In genomic region chr11:120316690-120317254, GRCm38 (mm10) we compare ENCODE assay signal across 8 mouse cellular contexts. TPM values are rescaled to one million over a fixed set of nuclear protein-coding genes. Genes with fewer than 3 reads are reported as not detected.
A peak's percentile ranks its signal among the peaks of the same experiment; 100 is the strongest.
DNase-seq lines count a peak whose midpoint lies in the region; ATAC-seq and TF ChIP-seq lines count a peak whose summit lies in the region.

No protein-coding gene starts in this region.

- no peak for TF ChIP-seq EP300 in heart, adult 2 months (IDR thresholded peaks at IDR 0.05; ENCODE audit: insufficient read depth, low read depth, low read length)
- no peak for TF ChIP-seq EP300 in liver, embryonic 14.5 days (IDR thresholded peaks at IDR 0.05; ENCODE audit: low read depth)

- H3K27me3 ChIP-seq in heart, adult 2 months (ENCODE audit: control insufficient read depth, insufficient read depth, low read length), result no peaks in the 10 kb centered on the region
- H3K27me3 ChIP-seq in embryonic facial prominence, embryonic 14.5 days (replicated peaks; ENCODE audit: control insufficient read depth, insufficient read depth, low read length), result no peaks in the 10 kb centered on the region
- H3K27me3 ChIP-seq in liver, embryonic 14.5 days (ENCODE audit: control insufficient read depth, insufficient read depth, low read length), result no peaks in the 10 kb centered on the region

- intact Hi-C loops in heart, adult 2 months (cut with DNase I), result no loop called here
- intact Hi-C loops in heart, postnatal 25 days (cut with DNase I), result no loop called here

- H3K79me2 ChIP-seq in heart, adult 2 months (replicated peaks; ENCODE audit: control insufficient read depth, insufficient read depth, low read length), result no peaks in the 10 kb centered on the region

- H3K9ac ChIP-seq in heart, adult 2 months (ENCODE audit: low read depth, low read length), result peak overlapping the region; percentile 72
- peak overlapping the region; percentile 76 for H3K9ac ChIP-seq in embryonic facial prominence, embryonic 14.5 days (ENCODE audit: low read depth, low read length)
- peak overlapping the region; percentile 82 for H3K9ac ChIP-seq in liver, embryonic 14.5 days (replicated peaks)

- no peak for TF ChIP-seq POLR2A in heart, adult 2 months (IDR thresholded peaks at IDR 0.05; ENCODE audit: insufficient read depth, low read depth, low read length)

- H3K36me3 ChIP-seq in heart, adult 2 months (ENCODE audit: control insufficient read depth, insufficient read depth, low read length), result no peaks in the 10 kb centered on the region
- no peaks in the 10 kb centered on the region for H3K36me3 ChIP-seq in embryonic facial prominence, embryonic 14.5 days (ENCODE audit: control insufficient read depth, insufficient read depth, low read length)
- H3K36me3 ChIP-seq in liver, embryonic 14.5 days (replicated peaks; ENCODE audit: control insufficient read depth, insufficient read depth, low read depth), result no peaks in the 10 kb centered on the region

- H3K27ac ChIP-seq in heart, adult 2 months, result peak overlapping the region; percentile 82
- H3K27ac ChIP-seq in embryonic facial prominence, embryonic 14.5 days (replicated peaks; ENCODE audit: low read depth, low read length), result peak overlapping the region; percentile 96
- peak overlapping the region; percentile 90 for H3K27ac ChIP-seq in liver, embryonic 14.5 days

- H3K4me1 ChIP-seq in heart, adult 2 months (ENCODE audit: control insufficient read depth, insufficient read depth, low read length), result peaks cover 1% of the 10 kb centered on the region; the same call in 1 of the 2 replicates
- peaks cover 12% of the 10 kb centered on the region for H3K4me1 ChIP-seq in embryonic facial prominence, embryonic 14.5 days (ENCODE audit: control insufficient read depth, insufficient read depth, low read length)
- H3K4me1 ChIP-seq in liver, embryonic 14.5 days (replicated peaks; ENCODE audit: control insufficient read depth in 2 of 2, insufficient read depth in 2 of 2, low read length in 1 of 2), result peaks cover 14 to 16% of the 10 kb centered on the region in 2 experiments

- WGBS in heart, adult 2 months, result 6% methylated on average over 13 of the region's 13 CpGs
- 26% methylated on average over 13 of the region's 13 CpGs for WGBS in embryonic facial prominence, embryonic 14.5 days
- WGBS in liver, embryonic 14.5 days (ENCODE audit: insufficient replicate concordance), result 16% methylated on average over 13 of the region's 13 CpGs

- no peak for ATAC-seq in embryonic facial prominence, embryonic 14.5 days (ENCODE audit: low read depth)
- peak; percentile 59 for ATAC-seq in liver, embryonic 14.5 days (ENCODE audit: insufficient read depth)

- DNase-seq in heart, adult 2 months, result peak; percentile 39 to 43
- no peak for DNase-seq in heart, postnatal 25 days (ENCODE audit: low spot score)
- no peak for DNase-seq in embryonic facial prominence, embryonic 14.5 days (ENCODE audit: low spot score)
- peak; percentile 55 for DNase-seq in induced T-regulatory cell, adult 2 months (ENCODE audit: low read depth)
- DNase-seq in liver, embryonic 14.5 days (ENCODE audit: low read depth in 3 of 3, low spot score in 3 of 3), result no peak
- peak; percentile 44 for DNase-seq in neural tube, embryonic 10.5 days (ENCODE audit: extremely low spot score, low spot score)
- DNase-seq in adrenal gland, postnatal 14 days, result no peak
- DNase-seq in B cell, adult 2 months, result no peak

- peak overlapping the region; percentile 73 for H3K4me3 ChIP-seq in heart, adult 2 months
- H3K4me3 ChIP-seq in embryonic facial prominence, embryonic 14.5 days (ENCODE audit: low read depth, low read length), result peak overlapping the region; percentile 53
- H3K4me3 ChIP-seq in liver, embryonic 14.5 days (ENCODE audit: insufficient read depth in 1 of 2, low read depth in 2 of 2, low read length in 2 of 2), result peak overlapping the region; percentile 66 to 71

- peak overlapping the region; percentile 93 for H3K4me2 ChIP-seq in embryonic facial prominence, embryonic 14.5 days (ENCODE audit: low read depth, low read length)
- H3K4me2 ChIP-seq in liver, embryonic 14.5 days (ENCODE audit: low read depth), result peak overlapping the region; percentile 99

- H3K9me3 ChIP-seq in embryonic facial prominence, embryonic 14.5 days (ENCODE audit: control insufficient read depth, low read length), result no peaks in the 10 kb centered on the region
- H3K9me3 ChIP-seq in liver, embryonic 14.5 days (ENCODE audit: control insufficient read depth, low read length), result no peaks in the 10 kb centered on the region

- TF ChIP-seq CTCF in heart, adult 2 months (IDR thresholded peaks at IDR 0.05), result no peak
- TF ChIP-seq CTCF in liver, embryonic 14.5 days (IDR thresholded peaks at IDR 0.05; ENCODE audit: low read depth), result no peak

RNA-seq across cellular contexts. Expression of gene Actg1, which starts 31.6 kb away (rescaled TPM):
- total RNA-seq in heart, adult 2 months (2021), result 100 to 1,000 TPM; 222 to 321 TPM
- 510 and 694 TPM in 2 replicates for polyA plus RNA-seq in heart, adult 2 months (2012; rRNA removed)
- total RNA-seq in heart, postnatal 25 days (2021), result 100 to 1,000 TPM; 282 to 346 TPM
- polyA plus RNA-seq in embryonic facial prominence, embryonic 14.5 days (2014; fragmentation: Nextera tagmentation; extraction: Ambion mirVana), result 2,264 and 2,593 TPM in 2 replicates
- 256 and 265 TPM in 2 replicates for polyA plus RNA-seq in liver, embryonic 14.5 days (2012; rRNA removed)
- polyA plus RNA-seq in liver, embryonic 14.5 days (2014; fragmentation: Nextera tagmentation; extraction: Ambion mirVana), result 451 and 544 TPM in 2 replicates
- total RNA-seq in adrenal gland, postnatal 14 days (2021), result 1,064 and 1,109 TPM in 2 replicates

RNA-seq across cellular contexts. Expression of gene Fscn2, which starts 44.6 kb away (rescaled TPM):
- not detected for total RNA-seq in heart, adult 2 months (2021)
- polyA plus RNA-seq in heart, adult 2 months (2012; rRNA removed), result 0.15 and 0.21 TPM in 2 replicates
- not detected for total RNA-seq in heart, postnatal 25 days (2021)
- 0.48 and 1.1 TPM in 2 replicates for polyA plus RNA-seq in embryonic facial prominence, embryonic 14.5 days (2014; fragmentation: Nextera tagmentation; extraction: Ambion mirVana)
- polyA plus RNA-seq in liver, embryonic 14.5 days (2012; rRNA removed), result not detected in 2 replicates
- not detected in 2 replicates for polyA plus RNA-seq in liver, embryonic 14.5 days (2014; fragmentation: Nextera tagmentation; extraction: Ambion mirVana)
- total RNA-seq in adrenal gland, postnatal 14 days (2021), result 0.37 and 0.71 TPM in 2 replicates

Comparison
In these comparisons a context has a peak if more than half of its experiments do, and no peak if none do; other contexts are left out.
1. DNase-seq: peak in heart, adult 2 months (2 of 2), induced T-regulatory cell, adult 2 months (single experiment) and neural tube, embryonic 10.5 days (single experiment); none in heart, postnatal 25 days (single experiment), embryonic facial prominence, embryonic 14.5 days (single experiment), liver, embryonic 14.5 days (0 of 3), adrenal gland, postnatal 14 days (single experiment) and B cell, adult 2 months (0 of 2).
2. Peak in every context shown above with its lines, with median percentiles within 50 percentile points of each other: H3K27ac ChIP-seq, H3K4me3 ChIP-seq and H3K9ac ChIP-seq.